Mouse (Mus musculus) embryonic fibroblast, embryonic 13.5 days (primary cell): ENCODE results near the gene Vpreb1. TPM values are rescaled to one million over a fixed set of nuclear protein-coding genes. Genes with fewer than 3 reads are reported as not detected.

ENCODE experiments used
- H3K27ac ChIP-seq: 2 replicates; pipeline ENCODE4 v1.5.1; 2012; ENCODE audit warnings: low read length, control low read depth, inconsistent platforms; ENCODE audit not compliant: insufficient read depth
- H3K4me1 ChIP-seq: 2 replicates; pipeline ENCODE4 v1.6.1; 2011; ENCODE audit warnings: low read length; ENCODE audit not compliant: control insufficient read depth, insufficient read depth
- H3K4me3 ChIP-seq: 2 replicates; pipeline ENCODE4 v1.5.1; 2011; ENCODE audit warnings: mild to moderate bottlenecking, control low read depth, low read length; ENCODE audit not compliant: insufficient read depth
- CTCF ChIP-seq: IDR thresholded peaks from 2 replicates; pipeline ENCODE4 v1.5.1; 2011; ENCODE audit warnings: mild to moderate bottlenecking, control low read depth, low read length, moderate library complexity, borderline replicate concordance; ENCODE audit not compliant: insufficient read depth
- POLR2A ChIP-seq: IDR thresholded peaks from 2 replicates; pipeline ENCODE4 v1.6.1; 2011; ENCODE audit warnings: low read depth, mild to moderate bottlenecking, control low read depth, low read length, moderate library complexity
- polyA plus RNA-seq: library from polyadenylated mRNA; stranded (reverse); fragments of >200 nt; gene quantifications from 2 replicates; pipeline ENCODE4 v1.2.4, GENCODE M21; 2011; ENCODE audit warnings: low read depth; ENCODE audit not compliant: missing spikeins, insufficient read length

Gene Vpreb1
- polyA plus RNA-seq, 1 experiment, result not detected

DNA sequence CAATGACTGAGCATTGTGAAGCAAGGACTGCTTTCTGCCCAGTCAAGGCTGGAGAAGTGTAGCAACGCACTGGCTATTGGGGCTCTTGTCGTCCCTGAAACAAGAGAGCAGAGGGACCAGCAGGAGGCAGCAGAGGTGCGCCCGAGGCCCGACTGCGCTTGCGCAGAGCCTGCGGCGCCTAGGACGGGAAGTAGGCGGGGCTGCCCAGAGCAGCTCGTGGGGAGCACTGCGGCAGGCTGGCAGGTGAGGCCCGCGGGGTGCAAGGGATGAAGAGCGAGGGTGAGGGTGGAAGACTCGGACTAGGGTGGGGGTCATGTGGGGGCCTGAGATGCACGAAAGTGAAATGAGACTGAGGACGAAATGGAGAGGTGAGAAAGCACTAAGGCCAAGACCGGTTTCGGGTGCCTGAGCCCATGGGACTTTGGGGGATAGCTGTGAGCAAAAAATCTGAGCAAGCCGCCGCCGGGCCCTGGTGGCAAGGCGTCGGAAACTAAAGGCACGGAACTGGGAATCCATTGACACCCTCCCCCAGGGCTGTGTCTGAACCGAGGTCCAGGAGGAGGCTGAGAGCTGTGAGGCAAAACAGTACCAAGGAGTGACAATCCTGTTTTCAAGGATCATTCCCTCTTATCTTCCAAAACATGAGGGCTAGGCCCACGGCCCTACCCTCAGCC is 25.9 kb upstream of the Vpreb1 start, which contains the start of gene Ppm1f:
TSS of gene Ppm1f (plus strand) at position 88 of the 674 bp plus-strand sequence.
- TF ChIP-seq POLR2A (peak; percentile 91), CTCF (peak; percentile 85)
- H3K4me1 ChIP-seq, result no peaks in the 10 kb centered on the region
- 0 out of 2 replicates have a peak within 1 kb of the TSS, but pooled peaks have one; percentile 4 for H3K27ac ChIP-seq
- peak within 1 kb of the TSS; percentile 71 for H3K4me3 ChIP-seq

DNA sequence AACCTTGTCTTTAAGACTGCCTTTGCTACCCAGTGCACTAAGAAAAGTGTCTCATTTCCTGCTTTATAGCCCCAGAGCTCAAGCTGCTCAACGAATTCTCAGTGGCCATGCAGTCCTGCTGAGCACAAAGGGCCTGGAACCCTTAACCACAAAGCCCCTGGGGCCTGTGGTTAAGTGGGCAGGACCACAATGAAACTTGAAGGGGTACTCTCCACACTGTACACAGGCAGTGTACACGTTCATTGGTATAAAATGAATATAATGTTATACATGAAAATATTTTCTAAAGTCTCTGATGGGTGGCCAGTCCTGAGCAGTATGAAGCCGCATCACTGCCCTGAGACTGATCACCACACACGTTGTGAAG is 25.4 kb upstream of the Vpreb1 start:
- TF ChIP-seq CTCF (no peak), POLR2A (no peak)
- Histone ChIP-seq H3K27ac (0 out of 2 replicates have a peak overlapping the region, but pooled peaks have one; percentile 4), H3K4me1 (no peaks in the 10 kb centered on the region), H3K4me3 (no peak overlapping the region)

DNA sequence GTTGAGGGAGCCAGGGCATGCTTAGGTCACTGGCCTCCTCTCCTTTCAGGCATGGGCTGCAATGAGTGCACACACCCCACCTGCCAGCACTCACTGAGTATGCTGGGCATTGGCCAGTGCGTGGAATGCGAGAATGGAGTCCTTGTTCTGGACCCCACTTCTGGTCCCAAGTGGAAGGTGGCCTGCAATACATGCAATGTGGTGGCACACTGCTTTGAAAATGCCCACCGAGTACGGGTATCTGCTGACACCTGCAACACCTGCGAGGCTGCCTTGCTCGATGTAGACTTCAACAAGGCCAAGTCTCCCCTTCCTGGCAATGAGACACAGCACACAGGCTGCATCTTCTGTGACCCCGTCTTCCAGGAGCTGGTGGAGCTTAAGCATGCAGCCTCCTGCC is 21.7 kb upstream of the Vpreb1 start:
- Histone ChIP-seq H3K4me3 (no peak overlapping the region), H3K27ac (no peak overlapping the region), H3K4me1 (no peaks in the 10 kb centered on the region)
- TF ChIP-seq POLR2A (no peak), CTCF (no peak)

DNA sequence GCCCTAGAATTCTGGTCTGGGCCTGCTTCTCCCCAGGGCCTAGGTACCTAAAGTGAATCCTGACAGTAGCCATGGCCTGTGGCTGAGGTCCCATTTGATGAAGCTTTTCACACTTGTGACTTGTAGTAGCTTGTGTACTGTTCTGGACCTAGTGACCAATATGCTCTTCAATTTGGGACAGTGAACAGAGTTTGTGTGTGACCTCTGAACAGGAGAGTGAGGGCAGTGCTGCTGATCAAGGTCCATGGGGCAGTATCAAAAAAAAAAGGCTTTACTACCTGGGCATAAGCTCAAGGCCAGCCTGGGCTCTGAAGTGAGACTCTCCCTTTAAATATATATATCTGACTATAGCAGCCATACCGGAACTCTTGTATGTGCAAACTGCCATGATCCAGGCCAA is 17.7 kb upstream of the Vpreb1 start:
- H3K4me3 ChIP-seq, result no peak overlapping the region
- no peak overlapping the region for H3K27ac ChIP-seq
- TF ChIP-seq CTCF, result no peak
- TF ChIP-seq POLR2A, result no peak
- no peaks in the 10 kb centered on the region for H3K4me1 ChIP-seq

DNA sequence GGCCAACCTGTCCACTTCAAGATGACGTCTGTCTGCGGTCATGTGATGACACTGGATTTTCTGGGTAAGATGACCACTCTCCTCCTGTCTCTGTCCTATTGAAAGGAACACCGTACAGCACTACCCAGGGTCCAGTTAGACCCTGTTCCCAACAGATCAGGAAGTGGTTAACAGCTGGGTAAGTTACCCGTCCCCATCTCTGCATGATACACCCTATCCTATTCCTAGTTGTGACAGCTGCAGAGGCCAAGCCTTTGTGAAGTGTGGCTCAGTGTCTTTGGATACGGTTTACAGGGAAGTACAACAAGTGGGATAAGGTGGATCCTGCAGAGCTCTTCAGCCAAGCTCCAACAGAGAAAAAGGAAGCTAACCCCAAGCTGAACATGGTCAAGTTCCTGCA is 8.4 kb upstream of the Vpreb1 start:
- no peak for TF ChIP-seq CTCF
- no peak for TF ChIP-seq POLR2A
- H3K4me1 ChIP-seq, result no peaks in the 10 kb centered on the region
- no peak overlapping the region for H3K27ac ChIP-seq
- H3K4me3 ChIP-seq, result no peak overlapping the region

DNA sequence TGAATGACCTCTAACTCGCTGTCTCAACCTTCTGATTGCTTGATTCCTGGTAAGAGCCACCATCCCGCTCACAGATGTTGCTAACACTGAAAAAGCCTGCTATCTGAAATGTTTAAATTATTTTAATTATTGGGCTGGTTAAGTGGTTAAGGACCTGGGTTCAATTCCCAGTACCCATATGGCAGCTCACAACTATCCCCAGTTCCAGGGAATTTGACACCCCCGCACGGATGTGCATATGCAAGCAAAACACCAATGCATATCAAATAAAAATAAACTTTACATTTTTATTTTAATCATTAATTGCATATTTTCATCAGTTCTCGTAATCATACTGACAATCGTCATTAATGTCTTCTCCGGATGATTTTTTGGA is 414 bp downstream of the Vpreb1 start:
- Histone ChIP-seq H3K4me3 (0 out of 2 replicates have a peak overlapping the region, but pooled peaks have one; percentile 3), H3K4me1 (no peaks in the 10 kb centered on the region; the same call in none of the 2 replicates), H3K27ac (peak overlapping the region; percentile 0; the same call in 1 of the 2 replicates)
- no peak for TF ChIP-seq POLR2A
- no peak for TF ChIP-seq CTCF

DNA sequence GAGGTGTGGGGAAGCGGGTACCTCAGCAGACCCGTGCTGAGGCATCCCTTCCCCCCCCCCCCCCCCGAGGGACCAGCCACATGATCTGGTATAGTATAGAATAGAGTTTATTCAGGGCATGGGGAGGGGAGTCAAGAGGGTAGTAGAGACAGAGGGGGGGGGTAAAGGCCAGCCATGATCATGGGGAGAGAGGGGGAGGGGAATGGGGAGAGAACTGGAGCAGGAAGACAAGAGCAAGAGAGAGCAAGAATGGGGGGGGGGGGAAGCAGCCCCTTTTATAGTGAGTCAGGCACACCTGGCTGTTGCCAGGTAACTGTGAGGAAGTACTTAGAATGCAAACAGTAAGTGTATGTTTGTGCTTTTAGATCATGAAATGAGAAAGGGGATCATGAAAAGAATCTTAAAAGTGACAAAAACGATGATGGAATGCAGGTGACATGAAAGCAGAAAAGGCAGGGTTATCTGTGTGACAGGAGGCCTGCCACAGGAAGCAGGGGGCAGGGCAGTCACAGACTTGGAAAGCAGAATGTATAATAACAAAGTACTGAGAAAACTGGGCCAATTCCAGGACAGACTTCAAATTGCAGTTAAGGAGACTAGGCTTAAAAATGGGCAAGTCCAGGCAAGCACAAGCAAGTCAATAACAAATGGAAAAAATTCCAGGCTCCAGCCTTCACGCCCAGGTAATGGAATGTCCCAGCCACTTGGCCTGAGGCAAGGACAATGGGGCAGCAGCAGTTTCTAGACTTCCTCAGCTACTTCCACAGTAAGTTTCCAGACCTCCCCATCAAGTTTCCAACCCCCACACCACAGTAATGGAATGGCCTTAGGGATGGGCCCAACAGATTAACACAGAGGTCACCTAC is 4.7 kb downstream of the Vpreb1 start:
- no peak for TF ChIP-seq POLR2A
- TF ChIP-seq CTCF, result no peak
- Histone ChIP-seq H3K4me3 (no peak overlapping the region), H3K27ac (peak overlapping the region; percentile 87)

DNA sequence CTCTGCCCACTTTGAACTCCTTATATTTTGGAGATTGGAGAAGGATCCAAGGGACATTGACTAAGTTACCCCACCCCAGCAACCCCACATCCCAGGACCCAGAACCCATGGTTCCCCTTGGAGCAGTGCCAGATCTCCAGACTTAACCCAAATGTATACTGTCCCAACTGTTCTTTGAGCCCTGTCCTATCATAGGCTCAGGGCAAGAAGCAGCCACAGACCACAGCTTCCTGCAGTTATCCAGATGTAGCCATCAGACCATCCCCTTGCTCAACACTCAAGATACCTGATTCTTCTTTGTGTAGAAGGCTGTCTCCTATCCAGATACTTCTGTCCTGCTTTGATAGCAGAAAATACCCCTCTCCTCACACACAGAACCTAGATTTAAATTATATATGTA is 5.4 kb downstream of the Vpreb1 start:
- Histone ChIP-seq H3K27ac (no peak overlapping the region), H3K4me1 (no peaks in the 10 kb centered on the region), H3K4me3 (no peak overlapping the region)
- TF ChIP-seq POLR2A, result no peak
- TF ChIP-seq CTCF, result no peak

More for the DNA sequence above, 4.7 kb downstream of the Vpreb1 start:
- H3K4me1 ChIP-seq, result no peaks in the 10 kb centered on the region

DNA sequence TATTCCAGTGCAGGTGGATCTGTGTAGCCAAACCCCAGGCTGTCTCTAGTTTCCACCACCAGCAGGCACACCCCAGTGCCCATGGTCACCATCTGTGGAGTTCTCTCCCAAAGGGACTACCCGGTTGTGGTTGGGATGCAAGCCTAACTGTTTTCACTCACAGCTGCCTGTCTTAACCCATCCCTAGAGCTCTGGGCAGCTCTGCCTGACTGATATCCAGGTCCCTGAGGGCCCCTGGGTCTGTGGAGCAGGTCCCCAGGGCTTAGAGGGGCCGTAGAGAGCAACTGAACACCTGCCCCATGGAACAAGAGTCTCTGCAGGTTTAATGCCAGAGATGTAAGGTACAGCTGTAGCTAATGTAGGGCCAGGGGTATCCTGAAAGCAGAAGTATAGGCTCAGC is 6.7 kb downstream of the Vpreb1 start, which contains the start of gene Igll1:
TSS of gene Igll1 (minus strand) at position 8 of the 400 bp plus-strand sequence.
- H3K27ac ChIP-seq, result no peak within 1 kb of the TSS
- H3K4me1 ChIP-seq, result no peaks in the 10 kb centered on the region
- TF ChIP-seq POLR2A (no peak), CTCF (no peak)
- no peak within 1 kb of the TSS for H3K4me3 ChIP-seq

DNA sequence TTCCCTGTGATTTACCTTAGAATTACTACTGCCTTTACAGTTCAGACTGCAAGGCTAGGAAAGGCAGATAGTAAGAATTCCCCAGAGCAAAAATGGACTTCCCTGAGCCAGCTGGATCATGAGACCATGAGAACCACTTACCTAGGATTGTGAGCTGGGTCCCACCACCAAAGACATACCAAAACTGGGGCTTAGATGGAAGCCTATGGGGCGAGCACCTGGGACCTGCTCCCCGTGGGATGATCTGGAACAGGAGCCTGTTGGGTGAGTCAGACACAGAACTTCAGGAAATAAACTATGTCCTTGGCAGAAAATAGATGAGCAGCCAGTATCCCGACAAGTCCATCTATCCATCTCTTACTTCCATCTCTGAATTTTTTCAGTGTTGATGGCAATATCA is 8.4 kb downstream of the Vpreb1 start:
- no peak for TF ChIP-seq CTCF
- no peaks in the 10 kb centered on the region for H3K4me1 ChIP-seq
- H3K27ac ChIP-seq, result no peak overlapping the region
- no peak overlapping the region for H3K4me3 ChIP-seq
